Mouse (Mus musculus) myocyte (in vitro differentiated cells): Measurements from ENCODE around the gene Sec14l1.

Experiments used
- CEBPB ChIP-seq: IDR thresholded peaks from 2 replicates; pipeline ENCODE4 v1.6.1; 2011; ENCODE audit warnings: mild to moderate bottlenecking, moderate library complexity; ENCODE audit not compliant: poor library complexity, insufficient read depth, severe bottlenecking
- E2F4 ChIP-seq: IDR thresholded peaks from one replicate; pipeline ENCODE4 v1.6.1; 2011; ENCODE audit warnings: mild to moderate bottlenecking, control low read depth, moderate library complexity; ENCODE audit not compliant: insufficient read depth
- MAX ChIP-seq: IDR thresholded peaks from one replicate; pipeline ENCODE4 v1.6.1; 2011; ENCODE audit warnings: low read depth, mild to moderate bottlenecking, control low read depth
- MYOD1 ChIP-seq, 3 experiments: IDR thresholded peaks; one replicate each; pipeline ENCODE4 v1.6.1; 2011; ENCODE audit warnings: control low read depth in 2 of 3, low read depth in 2 of 3, mild to moderate bottlenecking in 2 of 3, moderate library complexity in 1 of 3; ENCODE audit not compliant: insufficient read length in 2 of 3, control insufficient read depth in 1 of 3
- MYOG ChIP-seq, 3 experiments: IDR thresholded peaks; one replicate each; pipeline ENCODE4 v1.6.1; 2011; ENCODE audit warnings: control low read depth in 2 of 3, low read depth in 2 of 3, mild to moderate bottlenecking in 2 of 3; ENCODE audit not compliant: insufficient read length in 2 of 3, control insufficient read depth in 1 of 3, insufficient read depth in 1 of 3
- POLR2A ChIP-seq: IDR thresholded peaks from one replicate; pipeline ENCODE4 v1.6.1; 2011; ENCODE audit warnings: low read depth, mild to moderate bottlenecking, control low read depth, moderate library complexity; ENCODE audit not compliant: insufficient read length
- POLR2AphosphoS2 ChIP-seq: IDR thresholded peaks from one replicate; pipeline ENCODE4 v1.6.1; 2011; ENCODE audit warnings: low read depth, control low read depth; ENCODE audit not compliant: insufficient read length
- REST ChIP-seq: IDR thresholded peaks from one replicate; pipeline ENCODE4 v1.6.1; 2011; ENCODE audit warnings: mild to moderate bottlenecking, control low read depth, moderate library complexity; ENCODE audit not compliant: insufficient read depth, insufficient read length
- SRF ChIP-seq: IDR thresholded peaks from one replicate; pipeline ENCODE4 v1.6.1; 2011; ENCODE audit warnings: low read depth; ENCODE audit not compliant: control insufficient read depth, insufficient read length
- TCF12 ChIP-seq: IDR thresholded peaks from one replicate; pipeline ENCODE4 v1.6.1; 2011; ENCODE audit warnings: mild to moderate bottlenecking, control low read depth; ENCODE audit not compliant: poor library complexity, insufficient read depth, severe bottlenecking
- TCF3 ChIP-seq: IDR thresholded peaks from one replicate; pipeline ENCODE4 v1.6.1; 2011; ENCODE audit warnings: low read depth, control low read depth; ENCODE audit not compliant: insufficient read length
- USF1 ChIP-seq: IDR thresholded peaks from one replicate; pipeline ENCODE4 v1.6.1; 2011; ENCODE audit warnings: low read depth, mild to moderate bottlenecking, control low read depth, moderate library complexity

DNA sequence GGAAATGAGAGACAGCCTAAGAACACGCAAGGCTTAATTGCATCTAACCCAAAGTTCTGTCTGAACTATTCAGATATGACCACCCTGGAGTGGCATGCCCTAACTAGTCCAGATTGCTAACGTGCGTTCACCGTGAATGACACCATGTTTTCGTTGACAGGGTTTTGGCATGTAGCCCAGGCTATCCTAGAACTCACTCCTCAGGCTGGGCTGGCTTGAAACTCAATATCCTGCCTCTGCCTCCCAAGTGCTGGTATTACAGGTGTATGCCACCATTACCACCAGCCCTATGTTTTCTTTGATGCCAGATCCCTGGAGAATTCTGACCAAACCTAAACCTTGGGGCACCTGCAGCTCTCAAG, 45.0 kb downstream of the Sec14l1 start:
- TF ChIP-seq MAX (no peak), USF1 (no peak), MYOG (IDR thresholded peaks at IDR 0.05; ENCODE audit: control insufficient read depth in 1 of 3, insufficient read depth in 1 of 3, insufficient read length in 2 of 3, low read depth in 2 of 3) (no peak), POLR2A (no peak), REST (no peak), E2F4 (no peak), TCF12 (no peak), POLR2AphosphoS2 (no peak), TCF3 (no peak), SRF (no peak), MYOD1 (IDR thresholded peaks at IDR 0.05; ENCODE audit: control insufficient read depth in 1 of 3, insufficient read length in 2 of 3, low read depth in 2 of 3) (no peak), CEBPB (no peak)
